Mouse (Mus musculus) skeletal muscle tissue, adult 2 months (tissue): ENCODE results near the gene Nsmce3.
A peak's percentile ranks its signal among the peaks of the same experiment; 100 is the strongest.

Experiments used
- DNase-seq: peaks from one replicate; pipeline ENCODE4 v3.0.0-alpha.2; 2012; ENCODE audit warnings: low read depth, low spot score

Nsmce3 gene

DNA sequence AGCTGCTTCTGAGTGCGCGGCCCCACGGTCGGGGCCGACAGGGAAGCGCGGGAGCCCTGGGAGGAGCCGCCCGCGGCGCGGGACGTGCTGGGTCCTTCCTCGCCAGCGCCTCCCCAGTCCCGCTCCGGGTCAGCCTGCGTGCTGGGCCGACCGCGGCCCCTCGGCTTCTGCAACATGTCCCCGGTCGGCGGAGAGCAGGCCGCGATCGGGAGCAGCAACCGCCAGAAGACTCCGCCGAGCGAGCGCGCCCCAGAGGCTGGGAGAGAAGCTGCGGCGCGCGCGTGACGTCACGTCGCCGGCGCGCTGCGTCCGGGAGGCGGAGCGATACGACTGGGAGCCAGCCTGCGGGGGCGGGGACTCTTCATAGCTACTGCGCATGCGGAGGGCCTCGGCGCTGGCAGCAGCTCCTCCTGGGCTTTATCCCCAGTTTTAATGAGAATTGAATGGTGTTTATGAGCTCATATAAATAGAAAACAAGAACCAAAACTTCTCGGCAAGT is at the start of gene Nsmce3:
Gene Nsmce3, minus strand, starts transcription at position 255 of the 499 bp plus-strand sequence.
- peak; percentile 94 for DNase-seq

DNA sequence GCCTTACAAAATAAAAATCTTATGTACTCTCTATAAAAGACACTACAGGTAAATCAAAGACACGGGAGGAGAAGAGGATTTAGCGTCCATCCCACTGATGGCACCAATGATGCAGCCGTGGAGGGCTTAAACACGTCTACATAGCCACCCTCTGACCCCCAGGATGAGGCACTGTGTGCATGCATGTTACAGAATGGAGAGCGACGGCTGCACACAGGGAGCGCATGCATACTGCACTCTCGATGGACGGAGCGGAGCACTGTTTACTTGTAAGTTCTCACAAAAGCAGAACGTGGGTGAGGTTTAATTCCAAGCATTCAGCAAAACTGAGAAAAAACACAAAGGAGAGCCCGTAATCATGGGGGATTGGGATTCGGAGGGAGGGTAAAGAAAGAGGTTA is 48.4 kb upstream of the Nsmce3 start:
- DNase-seq = no peak

DNA sequence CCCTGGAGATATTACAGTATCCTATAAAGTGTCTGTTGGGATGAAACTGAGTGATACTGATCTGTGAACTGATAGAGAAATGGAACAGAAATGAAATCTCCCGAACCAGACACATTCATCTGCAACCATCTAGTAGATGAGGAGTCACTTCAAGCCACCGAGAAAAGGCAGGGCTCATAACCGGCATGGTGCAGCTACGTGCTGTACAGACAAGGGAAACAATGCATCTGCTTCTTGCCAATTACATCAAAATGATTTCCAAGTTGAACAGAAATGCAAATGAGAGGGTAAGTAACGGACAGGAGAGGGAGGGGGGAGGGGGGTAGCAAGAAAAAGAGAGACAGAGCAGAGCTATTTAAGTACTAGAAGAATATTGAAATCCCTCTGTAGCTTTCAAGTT is 47.9 kb upstream of the Nsmce3 start:
- DNase-seq = no peak

DNA sequence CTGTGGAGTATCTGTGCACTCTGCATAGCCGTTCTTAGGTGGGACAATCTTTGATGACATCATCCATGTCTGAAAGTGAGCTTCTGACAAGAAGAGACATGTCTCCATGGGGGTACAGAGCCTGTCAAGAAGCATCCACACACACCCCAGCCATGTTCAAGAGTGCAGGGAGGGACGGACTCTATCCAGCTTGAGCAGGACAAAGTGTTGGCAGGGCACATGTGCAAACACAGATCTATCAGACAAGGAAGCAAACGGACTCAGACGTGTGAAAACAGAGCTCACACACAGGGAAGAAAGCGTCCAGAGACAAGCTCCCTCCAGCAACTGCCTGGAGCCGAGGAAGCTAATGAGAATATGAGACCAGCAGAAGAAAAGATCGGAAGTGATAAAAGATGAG is 43.9 kb upstream of the Nsmce3 start:
- DNase-seq = no peak

DNA sequence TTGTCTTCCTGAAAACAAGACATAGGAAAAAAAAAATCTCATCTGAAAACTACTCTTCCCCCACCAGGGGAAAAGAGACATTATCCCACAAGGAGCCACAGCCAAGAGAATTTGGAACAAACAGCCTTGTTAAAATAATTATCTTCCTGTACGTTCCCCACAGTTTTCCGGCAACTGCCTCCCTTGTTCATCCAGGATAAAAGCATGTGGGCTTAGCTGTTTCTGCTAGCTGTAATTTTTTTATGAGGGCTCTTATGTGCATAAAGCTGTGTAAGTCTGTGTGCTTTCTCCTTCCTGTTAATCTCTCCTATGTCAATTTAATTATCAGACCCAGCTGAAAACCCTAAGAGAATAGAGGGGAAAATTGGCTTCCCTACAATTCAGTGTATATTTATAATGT is 42.3 kb upstream of the Nsmce3 start:
- no peak for DNase-seq

DNA sequence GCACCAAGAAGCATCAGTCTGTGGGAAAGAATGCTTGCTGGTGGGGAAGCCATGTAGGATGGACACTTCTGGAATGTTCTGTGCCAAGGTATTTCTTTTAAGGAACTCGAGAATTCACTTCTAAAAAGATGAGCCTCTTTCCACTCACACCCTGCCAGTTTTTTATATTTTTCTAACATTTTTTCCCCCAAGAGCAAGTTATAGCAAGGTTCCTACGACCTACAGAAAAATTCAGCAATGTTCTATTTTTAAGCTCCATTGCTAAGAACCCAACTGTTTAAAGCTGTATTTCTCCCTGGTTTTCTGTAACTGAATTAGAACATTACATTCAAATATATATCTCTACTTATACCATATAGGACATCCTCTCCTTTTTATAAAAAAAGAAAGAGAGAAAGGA is 39.1 kb upstream of the Nsmce3 start:
- no peak for DNase-seq

DNA sequence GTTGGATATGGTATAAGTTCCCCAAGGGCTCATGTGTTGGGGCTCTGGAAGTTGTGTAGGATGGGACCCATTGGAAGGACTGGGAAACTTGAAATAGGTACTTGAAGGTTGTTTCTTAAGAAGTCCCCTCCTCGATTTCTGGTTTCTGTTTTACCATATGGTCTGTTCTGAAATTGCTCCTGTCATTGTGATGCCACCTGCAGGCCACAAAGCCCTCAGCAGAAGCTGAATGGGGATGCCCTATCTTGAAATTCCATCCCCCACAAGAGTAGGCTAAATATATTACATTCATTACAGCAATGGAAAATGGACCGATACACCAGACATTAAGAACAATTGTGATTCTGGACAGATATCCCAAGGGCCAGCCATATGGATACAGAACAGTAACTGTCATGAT is 37.4 kb upstream of the Nsmce3 start:
- no peak for DNase-seq

DNA sequence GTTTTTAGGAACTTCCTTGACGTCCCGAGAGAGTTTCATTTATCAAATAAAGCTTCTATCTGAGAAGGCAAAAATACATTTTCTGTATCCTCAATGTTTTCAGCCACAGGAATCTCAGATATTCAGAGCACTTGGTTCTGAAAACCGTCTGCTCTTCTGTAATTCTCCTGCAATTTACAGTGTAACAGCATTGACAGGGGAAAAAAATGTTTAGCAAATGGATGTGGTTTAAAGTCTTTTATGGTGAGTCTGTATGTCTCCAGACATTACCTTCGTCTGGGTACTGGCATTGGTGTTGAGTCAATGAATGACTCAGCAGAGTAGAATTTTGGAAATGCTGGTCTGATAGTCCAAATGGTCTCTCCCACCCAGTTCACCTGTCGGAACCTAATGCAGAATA is 34.2 kb upstream of the Nsmce3 start:
- DNase-seq = no peak

DNA sequence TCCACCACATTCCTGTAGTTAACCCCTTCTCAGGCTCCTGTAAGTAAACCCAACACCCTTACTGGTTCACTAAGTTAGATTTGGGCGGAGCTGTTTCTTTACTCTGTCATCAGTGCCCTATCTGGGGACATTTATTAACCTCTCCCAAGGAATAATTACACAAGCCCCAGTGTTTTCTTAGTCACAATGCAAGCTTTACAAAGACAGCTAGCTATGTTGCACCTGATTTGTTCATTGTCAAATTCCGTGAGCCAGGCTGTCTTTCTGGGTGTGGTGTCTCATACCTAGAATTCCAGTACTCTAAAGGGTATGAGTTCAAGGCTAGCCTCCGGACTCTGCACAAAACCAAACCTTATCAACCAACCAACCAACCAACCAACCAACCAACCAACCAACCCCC is 32.7 kb upstream of the Nsmce3 start:
- DNase-seq = no peak

DNA sequence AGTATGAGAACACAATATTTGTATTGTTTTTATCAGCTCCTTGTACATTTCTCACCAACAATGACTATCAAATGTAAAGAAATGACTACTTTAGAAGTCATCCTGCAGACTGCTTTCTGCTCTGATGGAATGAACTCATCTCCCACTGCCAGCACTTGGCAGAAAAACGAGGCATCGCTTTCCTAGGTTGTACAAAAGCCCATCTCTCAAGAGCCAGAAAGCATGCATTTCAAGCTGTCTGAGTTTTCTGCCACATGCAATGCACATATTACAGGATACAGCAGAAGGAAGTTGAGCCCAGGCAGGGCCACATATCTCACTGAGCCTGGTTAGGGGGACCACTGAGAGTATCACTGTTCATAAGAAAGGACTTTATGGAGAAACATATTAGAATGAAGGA is 27.5 kb upstream of the Nsmce3 start:
- no peak for DNase-seq

DNA sequence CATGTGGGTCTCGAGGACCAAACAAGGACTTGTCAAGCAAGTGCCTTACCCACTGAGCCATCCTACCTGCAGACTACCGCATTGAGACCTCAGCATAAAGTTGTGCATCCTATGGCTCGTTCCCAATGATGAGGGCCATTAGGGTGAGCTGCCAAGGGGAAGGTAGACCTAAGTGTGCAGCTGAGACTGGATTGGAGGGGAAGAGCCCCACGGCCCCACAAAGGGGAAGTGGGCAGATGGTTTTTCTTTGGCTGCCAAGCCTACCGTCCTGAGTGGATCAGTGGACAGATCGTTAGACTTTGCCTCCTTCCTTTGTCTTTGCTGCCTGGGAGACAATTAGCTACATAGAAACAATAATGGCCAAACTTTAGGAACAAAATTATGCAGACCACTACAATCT is 23.8 kb upstream of the Nsmce3 start:
- no peak for DNase-seq

DNA sequence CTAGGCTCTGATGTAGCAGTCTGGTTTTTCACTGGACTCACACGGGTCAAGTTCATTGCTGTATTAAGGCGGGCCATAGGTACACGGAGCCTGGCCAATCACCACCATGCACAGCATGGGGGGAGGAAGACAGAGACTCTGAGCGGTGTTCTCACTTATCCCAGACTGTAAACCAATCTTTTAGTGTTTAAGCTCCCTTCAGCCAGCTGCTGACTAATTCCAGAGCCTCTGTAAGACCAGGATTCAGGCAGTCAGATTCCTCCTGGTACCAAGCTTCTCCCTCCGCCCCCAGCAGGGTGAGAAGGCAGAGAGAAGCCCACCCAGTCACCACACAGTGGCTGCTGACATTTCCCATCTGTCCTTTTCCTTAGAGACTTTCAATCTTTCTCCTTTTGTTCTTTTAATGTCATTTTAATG is 22.9 kb upstream of the Nsmce3 start:
- DNase-seq = no peak

DNA sequence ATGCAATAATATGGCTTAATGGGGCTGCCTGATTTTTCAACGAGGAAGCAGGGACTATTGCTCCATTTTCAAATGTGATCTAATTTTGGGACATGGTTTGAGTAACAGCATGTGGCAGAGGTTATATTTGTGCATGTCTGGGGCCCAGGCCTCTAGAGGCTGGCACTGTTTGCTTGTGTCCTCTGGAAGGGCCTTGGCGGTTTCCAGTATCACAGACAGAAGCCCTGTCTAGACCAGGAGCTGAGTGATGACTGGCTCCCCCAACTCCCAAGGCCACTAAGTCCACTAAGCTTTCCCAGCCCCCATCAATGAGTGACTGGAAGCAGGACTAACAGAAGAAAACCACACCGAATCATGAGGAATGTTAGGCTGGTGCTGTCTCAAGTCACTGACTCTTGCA is 18.3 kb upstream of the Nsmce3 start:
- peak; percentile 69 for DNase-seq

DNA sequence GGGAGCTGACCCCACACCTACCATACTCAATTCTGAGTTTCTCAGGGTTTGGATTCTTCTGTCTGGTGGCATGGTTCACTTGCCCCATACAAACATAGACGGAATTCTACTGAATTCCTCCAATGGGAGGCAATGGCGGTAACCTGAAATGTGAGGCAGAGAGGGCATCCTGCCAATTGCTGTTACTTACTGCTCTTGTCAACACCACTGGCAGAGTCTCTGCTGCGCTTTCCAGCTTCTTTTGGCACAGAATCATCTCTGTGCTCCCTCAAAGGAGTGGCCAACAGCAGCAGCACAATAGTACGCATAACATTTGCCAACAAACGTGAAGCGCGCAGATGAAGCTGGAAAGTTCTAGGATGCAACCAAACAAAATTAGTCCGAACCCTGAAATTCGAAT is 17.1 kb upstream of the Nsmce3 start:
- DNase-seq = peak; percentile 68

DNA sequence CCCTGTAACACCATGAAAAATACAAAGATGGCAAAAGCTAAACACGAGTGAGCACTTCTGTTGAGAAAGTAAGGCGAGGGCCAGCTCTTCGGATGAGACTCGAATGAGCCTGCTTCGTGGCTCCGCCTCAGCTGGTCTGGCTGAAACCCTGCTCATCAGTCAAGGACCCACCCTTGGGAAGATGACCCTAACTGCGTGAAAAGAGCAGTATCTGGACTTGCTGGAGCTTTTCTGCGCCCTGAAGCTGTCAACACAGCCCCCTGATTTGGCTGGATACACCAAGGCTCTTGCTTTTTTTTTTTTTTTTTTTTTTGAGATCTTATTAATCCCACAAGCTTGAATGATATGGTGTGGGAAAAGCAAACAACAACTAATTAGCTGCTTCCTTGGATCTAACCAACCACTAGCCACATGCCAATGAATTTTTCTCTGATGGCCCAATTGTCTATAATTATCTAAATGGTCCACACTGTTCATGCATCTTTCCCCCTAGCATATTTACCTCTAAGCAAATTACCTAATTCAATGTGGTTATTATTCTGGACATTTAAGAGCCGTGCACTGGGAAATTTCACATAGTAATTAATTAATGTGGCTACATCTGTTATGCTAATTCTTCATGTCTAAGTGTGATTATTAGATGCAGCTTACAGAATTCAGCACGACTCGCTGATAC is 11.5 kb upstream of the Nsmce3 start:
- no peak for DNase-seq

DNA sequence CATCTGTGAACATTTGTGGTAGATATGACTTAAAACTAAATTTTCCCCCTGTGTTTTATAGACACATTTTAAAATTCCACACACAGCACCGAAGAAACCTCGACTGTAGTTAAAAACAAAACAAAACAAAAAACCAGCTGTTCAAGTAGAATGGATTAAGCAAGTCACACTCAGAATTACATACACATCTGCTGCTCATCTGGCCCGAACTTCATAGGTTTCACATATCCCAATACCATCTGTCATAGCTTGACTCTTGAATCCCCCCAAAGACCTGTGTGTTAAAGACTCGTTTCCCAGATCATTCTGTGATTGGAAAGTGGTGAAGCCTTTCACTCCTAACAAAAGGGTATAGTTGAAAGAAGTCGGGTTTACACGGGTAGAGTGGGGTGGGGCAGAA is 9.4 kb upstream of the Nsmce3 start:
- no peak for DNase-seq

DNA sequence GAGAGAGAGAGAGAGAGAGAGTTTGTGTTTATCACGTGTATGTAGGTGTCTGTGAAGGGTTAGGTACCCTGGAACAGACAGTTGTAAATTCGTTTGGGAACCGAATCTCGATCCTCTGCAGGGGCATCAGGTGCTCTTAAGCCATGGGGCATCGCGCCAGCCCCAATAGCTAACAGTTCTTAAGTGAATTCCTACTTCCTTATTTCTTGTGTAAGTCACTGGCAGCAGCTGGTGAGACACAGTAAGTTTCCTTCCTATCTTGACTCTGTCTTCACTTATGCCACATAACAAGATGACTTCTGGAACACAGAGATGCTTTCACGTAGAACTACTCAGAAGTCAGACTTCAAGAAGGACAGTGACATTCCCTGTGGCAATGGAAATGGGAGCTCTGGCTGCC is 8.6 kb upstream of the Nsmce3 start:
- no peak for DNase-seq

DNA sequence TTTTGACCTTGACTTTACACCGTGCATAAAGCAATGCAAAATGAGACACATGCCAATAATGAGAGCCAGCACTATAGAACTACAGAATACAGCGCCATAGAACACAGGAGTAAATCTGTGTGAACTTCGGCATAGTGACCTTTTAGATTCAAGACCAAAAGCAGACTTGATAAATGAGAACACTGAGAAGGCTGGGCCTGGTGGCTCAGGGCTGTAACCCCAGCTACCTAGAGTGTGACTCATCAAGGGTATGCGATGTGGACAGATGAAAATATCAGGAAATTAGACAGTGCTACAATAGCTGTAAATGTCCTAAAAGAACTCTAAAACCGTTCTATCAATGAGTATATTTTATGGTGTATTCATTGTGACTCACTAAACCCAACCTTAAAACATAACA is 7.6 kb upstream of the Nsmce3 start:
- DNase-seq = no peak

DNA sequence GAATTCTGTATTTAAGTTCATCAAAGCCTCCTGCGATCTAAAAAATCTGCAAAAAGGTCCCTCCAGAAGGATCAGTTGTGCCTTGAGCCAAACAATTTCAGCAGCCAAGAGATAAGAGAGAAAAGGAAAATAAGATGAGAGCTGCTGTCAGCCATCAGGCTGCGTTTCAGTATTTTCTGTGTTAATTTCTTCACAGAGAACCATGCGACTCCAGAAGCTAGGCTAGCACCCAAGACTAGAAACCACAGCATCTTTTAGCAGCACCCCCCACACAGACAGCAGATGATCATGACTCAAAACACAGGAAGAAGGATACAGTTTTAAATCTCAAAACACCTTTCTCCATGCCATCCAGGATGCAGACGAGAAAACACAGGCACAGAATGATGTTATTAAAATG is 2.1 kb upstream of the Nsmce3 start:
- DNase-seq = no peak

DNA sequence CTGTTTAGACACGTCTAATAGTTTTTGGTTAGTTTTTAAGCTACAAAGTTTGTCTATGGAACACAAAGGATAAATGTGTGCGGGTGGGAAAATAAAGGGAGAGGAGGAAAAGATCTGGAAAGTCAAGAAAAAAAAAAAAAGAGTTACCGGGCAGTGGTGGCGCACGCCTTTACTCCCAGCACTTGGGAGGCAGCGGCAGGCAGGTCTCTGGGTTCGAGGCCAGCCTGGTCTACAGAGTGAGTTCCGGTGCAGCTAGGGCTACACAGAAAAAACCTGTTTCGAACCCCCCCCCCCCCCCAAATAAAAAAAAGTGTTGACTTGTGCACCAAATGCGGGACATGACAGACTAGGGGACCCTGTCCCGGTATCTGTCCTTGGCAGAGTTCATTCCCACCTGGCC is 469 bp upstream of the Nsmce3 start:
- DNase-seq = no peak

DNA sequence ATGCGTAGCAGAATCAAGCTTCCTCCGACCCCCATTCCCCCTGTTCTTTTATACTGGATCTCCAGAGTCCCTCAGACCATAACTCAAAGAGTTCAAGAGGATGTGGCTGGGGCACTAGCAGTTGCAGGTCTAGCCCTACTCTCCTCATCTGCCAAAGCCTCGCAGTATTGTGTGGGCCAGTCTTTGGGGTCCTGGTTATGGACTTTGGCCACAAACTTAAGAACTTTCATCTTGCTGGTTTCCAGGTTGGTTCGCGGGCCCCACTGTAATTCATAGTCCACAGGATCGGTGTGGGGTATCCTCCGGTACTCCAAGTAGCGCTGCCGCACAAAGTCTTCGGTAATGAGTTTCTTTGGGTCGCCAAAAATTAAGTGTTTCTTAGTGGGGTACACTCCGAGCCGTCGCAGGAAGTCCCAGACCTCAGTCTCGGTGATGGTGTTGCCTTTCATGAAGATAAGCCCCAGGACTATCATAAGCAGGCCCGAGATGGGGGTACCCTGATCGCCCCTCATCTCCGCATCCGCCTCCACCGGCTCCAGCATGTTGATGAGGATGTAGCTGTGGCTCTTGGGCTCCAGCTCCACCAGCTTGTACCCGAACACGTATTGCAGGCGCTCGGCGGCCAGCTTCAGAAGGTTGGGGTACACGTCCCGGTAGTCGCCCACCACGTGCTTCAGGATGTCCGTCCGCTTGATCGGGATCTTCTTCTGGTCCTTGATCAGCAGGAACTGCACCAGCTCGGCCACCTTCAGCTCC is 632 bp downstream of the Nsmce3 start:
- no peak for DNase-seq

DNA sequence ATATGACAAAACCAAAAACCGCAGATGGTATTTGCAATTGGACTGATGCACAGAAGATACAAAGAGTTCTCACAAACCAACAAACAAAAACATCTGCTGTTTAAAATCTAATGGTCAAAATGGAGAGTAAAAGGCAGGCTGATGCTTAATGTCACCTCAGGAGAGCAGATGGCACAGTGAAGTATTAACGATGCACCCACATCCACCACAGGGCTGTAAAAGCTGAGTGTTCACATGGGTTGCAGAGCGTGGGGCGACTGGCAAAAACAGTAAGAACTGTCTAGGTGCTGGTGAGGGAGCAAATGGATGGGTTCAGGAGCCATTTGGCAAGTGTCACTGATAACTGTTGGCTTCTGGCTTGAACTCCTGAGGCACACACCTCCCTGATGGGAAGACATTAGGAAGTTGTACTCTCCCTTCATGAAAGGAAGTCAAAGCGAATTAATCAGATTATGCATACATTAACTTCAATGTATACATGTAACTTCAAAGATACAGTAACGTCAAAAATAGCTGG is 3.2 kb downstream of the Nsmce3 start:
- no peak for DNase-seq

DNA sequence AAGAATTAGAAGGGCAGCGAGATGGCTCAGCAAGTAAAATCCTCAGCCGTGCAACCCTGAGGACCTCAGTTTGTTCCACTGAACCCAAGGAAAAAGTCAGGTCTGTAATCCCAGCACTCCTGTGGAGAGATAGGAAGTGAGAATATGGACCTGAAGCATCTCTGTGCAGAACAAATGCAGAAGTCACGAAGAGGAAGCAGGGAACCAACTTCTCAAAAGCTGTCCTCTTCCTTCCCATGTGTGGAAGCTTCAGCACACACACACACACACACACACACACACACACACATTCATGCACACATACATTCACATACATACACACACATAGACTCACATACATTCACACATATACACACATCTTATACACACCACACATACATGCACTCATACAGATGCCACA is 9.3 kb downstream of the Nsmce3 start:
- DNase-seq = no peak
